Mouse (Mus musculus): ENCODE measurements around the gene Zkscan6. TPM values are rescaled to one million over a fixed set of nuclear protein-coding genes. Genes with fewer than 3 reads are reported as not detected.

The Zkscan6 gene
- polyA plus RNA-seq, 1 experiment from 2014 or later, result 19.6 TPM

- no peaks in the 10 kb centered on the region for H3K9me3 ChIP-seq
- H3K4me1 ChIP-seq (replicated peaks), result peaks cover 19% of the 10 kb centered on the region
- no peak overlapping the region for H3K4me3 ChIP-seq
- H3K9ac ChIP-seq, result no peak overlapping the region
- WGBS, result 55% methylated on average over 6 of the region's 6 CpGs
- ATAC-seq (ENCODE audit: low read depth), result no peak
- no peaks in the 10 kb centered on the region for H3K27me3 ChIP-seq
- H3K36me3 ChIP-seq, result peaks cover 35% of the 10 kb centered on the region
- H3K4me2 ChIP-seq, result no peak overlapping the region
- H3K27ac ChIP-seq (replicated peaks), result no peak overlapping the region
Observed at GRCm38 (mm10) chr11:65816237-65816636, 9.3 kb downstream of the Zkscan6 start.

- H3K27me3 ChIP-seq, result no peaks in the 10 kb centered on the region
- H3K9me3 ChIP-seq, result no peaks in the 10 kb centered on the region
- H3K36me3 ChIP-seq, result peaks cover 50% of the 10 kb centered on the region
- ATAC-seq (ENCODE audit: low read depth), result no peak
- H3K9ac ChIP-seq, result no peak overlapping the region
- no peak overlapping the region for H3K4me3 ChIP-seq
- no peak overlapping the region for H3K4me2 ChIP-seq
- peaks cover 5% of the 10 kb centered on the region; the same call in 1 of the 2 replicates for H3K4me1 ChIP-seq (replicated peaks)
- H3K27ac ChIP-seq (replicated peaks), result no peak overlapping the region
- 75% methylated on average over 1 of the region's 1 CpGs for WGBS
Observed at GRCm38 (mm10) chr11:65818193-65818592, 11.2 kb downstream of the Zkscan6 start.

DNA sequence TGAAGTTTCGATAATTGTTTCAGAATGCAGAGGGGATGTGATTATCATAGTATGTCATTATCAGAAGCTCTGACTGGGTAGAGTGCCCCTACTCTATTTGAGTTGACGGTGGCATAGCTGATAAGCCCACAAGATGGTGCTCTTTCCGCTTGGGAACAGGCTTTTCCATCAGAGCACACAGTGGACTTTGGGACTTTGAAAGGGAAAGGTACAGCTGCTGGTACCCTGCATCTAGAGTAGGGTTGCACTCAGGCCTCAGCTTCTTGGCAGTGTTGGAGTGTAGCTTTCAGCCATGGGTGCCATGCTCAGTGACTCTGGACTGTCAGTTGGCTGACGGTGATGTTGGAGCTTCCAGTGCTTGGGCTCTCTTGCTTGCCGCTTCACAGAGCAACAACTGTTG is 13.3 kb downstream of the Zkscan6 start:
- no peak overlapping the region for H3K9ac ChIP-seq
- H3K27me3 ChIP-seq, result no peaks in the 10 kb centered on the region
- H3K9me3 ChIP-seq, result no peaks in the 10 kb centered on the region
- no peak overlapping the region for H3K4me3 ChIP-seq
- H3K4me1 ChIP-seq (replicated peaks), result peaks cover 5% of the 10 kb centered on the region; the same call in 1 of the 2 replicates
- peaks cover 56% of the 10 kb centered on the region for H3K36me3 ChIP-seq
- no peak overlapping the region for H3K27ac ChIP-seq (replicated peaks)
- 72% methylated on average over 5 of the region's 5 CpGs for WGBS
- H3K4me2 ChIP-seq, result no peak overlapping the region
- peak; percentile 56; the same call in 1 of the 2 replicates for ATAC-seq (ENCODE audit: low read depth)

- Histone ChIP-seq H3K36me3 (peaks cover 50% of the 10 kb centered on the region), H3K9me3 (no peaks in the 10 kb centered on the region), H3K4me1 (replicated peaks) (peaks cover 5% of the 10 kb centered on the region; the same call in 1 of the 2 replicates), H3K27me3 (no peaks in the 10 kb centered on the region), H3K27ac (replicated peaks) (no peak overlapping the region), H3K9ac (no peak overlapping the region), H3K4me3 (no peak overlapping the region), H3K4me2 (no peak overlapping the region)
- peak; percentile 72; the same call in 1 of the 2 replicates for ATAC-seq (ENCODE audit: low read depth)
- WGBS, result 13% methylated on average over 7 of the region's 7 CpGs
Observed at GRCm38 (mm10) chr11:65820877-65821276, 13.9 kb downstream of the Zkscan6 start.

DNA sequence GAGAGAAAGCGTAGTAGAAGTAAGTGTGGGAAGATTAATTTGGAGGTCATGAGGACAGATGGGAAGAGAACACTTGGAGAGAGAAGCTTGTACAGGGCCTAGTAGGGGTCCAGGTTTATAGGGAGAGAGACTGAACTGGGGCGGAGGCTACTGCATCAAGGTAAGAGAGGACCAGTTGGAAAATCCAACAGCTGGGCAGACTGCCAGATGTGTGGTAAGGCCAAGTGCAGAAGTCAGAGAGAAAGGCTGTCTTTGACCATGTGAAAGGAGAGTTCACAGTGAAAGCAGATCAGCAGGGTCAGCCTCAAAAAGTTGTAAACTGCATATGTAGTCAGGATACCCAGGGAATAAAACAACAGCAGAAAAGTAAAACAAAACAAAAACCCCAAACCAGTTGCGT is 17.6 kb downstream of the Zkscan6 start:
- no peak for ATAC-seq (ENCODE audit: low read depth)
- H3K27ac ChIP-seq (replicated peaks), result no peak overlapping the region
- H3K36me3 ChIP-seq, result peaks cover 65% of the 10 kb centered on the region
- H3K4me3 ChIP-seq, result no peak overlapping the region
- H3K4me1 ChIP-seq (replicated peaks), result no peaks in the 10 kb centered on the region
- H3K9me3 ChIP-seq, result no peaks in the 10 kb centered on the region
- no peaks in the 10 kb centered on the region for H3K27me3 ChIP-seq
- whole genome bisulfite sequencing, result 91% methylated on average over 3 of the region's 3 CpGs
- no peak overlapping the region for H3K9ac ChIP-seq
- no peak overlapping the region for H3K4me2 ChIP-seq

GRCm38 (mm10) chr11:65838999-65839398 is 32.0 kb downstream of the Zkscan6 start:
- 56% methylated on average over 8 of the region's 8 CpGs for WGBS
- peaks cover 2% of the 10 kb centered on the region; the same call in 1 of the 2 replicates for H3K36me3 ChIP-seq

DNA sequence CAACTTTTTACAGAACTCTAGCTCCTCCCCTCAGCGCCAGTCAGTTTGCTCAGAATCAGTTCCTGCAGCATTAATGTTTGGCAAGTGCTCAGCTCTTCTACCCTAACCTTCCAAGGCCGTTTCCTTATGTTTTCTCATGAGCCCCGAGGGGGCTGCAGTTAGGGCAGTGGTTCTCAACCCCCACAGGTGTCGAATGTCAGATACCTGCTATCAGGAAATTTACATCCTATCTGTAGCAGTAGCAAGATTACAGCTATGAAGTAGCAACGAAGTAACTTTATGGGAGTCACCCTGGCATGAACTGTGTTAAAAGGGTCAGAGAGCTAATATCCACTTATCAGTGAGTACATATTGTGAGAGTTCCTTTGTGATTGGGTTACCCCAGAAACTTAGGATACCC is 39.5 kb downstream of the Zkscan6 start:
- Histone ChIP-seq H3K4me1 (replicated peaks) (no peaks in the 10 kb centered on the region), H3K4me3 (no peak overlapping the region), H3K9ac (no peak overlapping the region), H3K27me3 (no peaks in the 10 kb centered on the region), H3K36me3 (no peaks in the 10 kb centered on the region), H3K9me3 (no peaks in the 10 kb centered on the region), H3K27ac (replicated peaks) (no peak overlapping the region), H3K4me2 (no peak overlapping the region)
- ATAC-seq (ENCODE audit: low read depth), result no peak
- 77% methylated on average over 5 of the region's 5 CpGs for WGBS

More at GRCm38 (mm10) chr11:65838999-65839398, 32.0 kb downstream of the Zkscan6 start:
- 0 out of 2 replicates have a peak overlapping the region, but pooled peaks have one; percentile 13 for H3K27ac ChIP-seq (replicated peaks)
- H3K9me3 ChIP-seq, result no peaks in the 10 kb centered on the region
- H3K27me3 ChIP-seq, result no peaks in the 10 kb centered on the region
- H3K4me2 ChIP-seq, result no peak overlapping the region
- no peak for ATAC-seq (ENCODE audit: low read depth)
- H3K4me3 ChIP-seq, result no peak overlapping the region
- H3K9ac ChIP-seq, result no peak overlapping the region
- H3K4me1 ChIP-seq (replicated peaks), result no peaks in the 10 kb centered on the region

DNA sequence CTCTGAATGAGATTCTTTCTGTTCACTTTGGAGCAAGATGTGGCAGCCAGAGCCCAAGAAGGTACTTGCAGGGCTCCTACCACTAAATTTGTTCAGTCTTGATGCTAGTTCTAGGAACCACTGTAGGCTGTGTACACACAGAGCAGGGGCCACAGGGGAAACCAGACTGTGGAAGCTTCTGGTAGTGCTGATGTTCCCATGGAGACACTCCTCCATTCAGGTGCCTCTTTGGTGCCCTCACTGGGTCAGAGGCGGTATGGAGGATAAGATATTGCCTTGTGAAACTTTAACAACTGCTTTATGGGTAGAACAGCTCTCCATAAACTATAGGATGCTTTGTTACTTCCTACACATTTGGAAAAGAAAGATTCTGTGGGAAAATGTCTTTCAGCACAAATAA is 45.1 kb downstream of the Zkscan6 start:
- no peaks in the 10 kb centered on the region for H3K36me3 ChIP-seq
- no peak overlapping the region for H3K27ac ChIP-seq (replicated peaks)
- H3K9ac ChIP-seq, result no peak overlapping the region
- H3K4me2 ChIP-seq, result no peak overlapping the region
- H3K4me3 ChIP-seq, result no peak overlapping the region
- peak; percentile 53; the same call in 1 of the 2 replicates for ATAC-seq (ENCODE audit: low read depth)
- no peaks in the 10 kb centered on the region for H3K9me3 ChIP-seq
- H3K27me3 ChIP-seq, result no peaks in the 10 kb centered on the region
- peaks cover 11% of the 10 kb centered on the region for H3K4me1 ChIP-seq (replicated peaks)
- 8% methylated on average over 1 of the region's 1 CpGs for WGBS

GRCm38 (mm10) chr11:65861476-65861875 is 54.5 kb downstream of the Zkscan6 start:
- Histone ChIP-seq H3K4me2 (no peak overlapping the region), H3K27ac (replicated peaks) (no peak overlapping the region), H3K9me3 (no peaks in the 10 kb centered on the region), H3K4me3 (no peak overlapping the region), H3K36me3 (no peaks in the 10 kb centered on the region), H3K4me1 (replicated peaks) (0 out of 2 replicates have a peak, but pooled peaks cover 3% of the 10 kb centered on the region), H3K9ac (no peak overlapping the region), H3K27me3 (no peaks in the 10 kb centered on the region)
- ATAC-seq (ENCODE audit: low read depth), result no peak
- 37% methylated on average over 4 of the region's 4 CpGs for WGBS

- no peak overlapping the region for H3K4me2 ChIP-seq
- WGBS, result 32% methylated on average over 1 of the region's 1 CpGs
- no peak for ATAC-seq (ENCODE audit: low read depth)
- no peaks in the 10 kb centered on the region for H3K36me3 ChIP-seq
- H3K27ac ChIP-seq (replicated peaks), result peak overlapping the region; percentile 25; the same call in 1 of the 2 replicates
- H3K9me3 ChIP-seq, result no peaks in the 10 kb centered on the region
- no peak overlapping the region for H3K4me3 ChIP-seq
- no peaks in the 10 kb centered on the region for H3K27me3 ChIP-seq
- 0 out of 2 replicates have a peak, but pooled peaks cover 9% of the 10 kb centered on the region for H3K4me1 ChIP-seq (replicated peaks)
- H3K9ac ChIP-seq, result no peak overlapping the region
Observed at GRCm38 (mm10) chr11:65877146-65877775, 70.3 kb downstream of the Zkscan6 start.

Data from neural tube, embryonic 13.5 days (tissue).